ENCODE assay signal across 27 mouse cellular contexts in genomic region chr13:58204202-58204601, GRCm38 (mm10).
"Had no signal": no experiment of that assay in that cellular context is flagged by ENCODE, and none has a peak within 500 bp of the region (broad histone marks: within the 10 kb centered on the region; RNA-seq: fewer than 3 reads in every experiment).

No protein-coding gene starts in this region.

- H3K27ac ChIP-seq: limb, embryonic 10.5 days; limb, embryonic 12.5 days; limb, embryonic 13.5 days; limb, embryonic 15.5 days; liver, embryonic 12.5 days; liver, embryonic 13.5 days; liver, embryonic 14.5 days; liver, embryonic 15.5 days; lung, embryonic 15.5 days; macrophage; midbrain, embryonic 10.5 days; midbrain, embryonic 12.5 days; midbrain, embryonic 13.5 days; midbrain, embryonic 15.5 days; neural tube, embryonic 12.5 days had no signal

- H3K27me3 ChIP-seq: limb, embryonic 12.5 days; limb, embryonic 13.5 days; limb, embryonic 15.5 days; liver, embryonic 12.5 days; liver, embryonic 13.5 days; liver, embryonic 15.5 days; lung, embryonic 15.5 days; megakaryocyte, embryonic 14.5 days; midbrain, embryonic 12.5 days; midbrain, embryonic 13.5 days; midbrain, embryonic 15.5 days; neural tube, embryonic 12.5 days had no signal

- H3K36me3 ChIP-seq: limb, embryonic 13.5 days; limb, embryonic 15.5 days; liver, embryonic 12.5 days; liver, embryonic 13.5 days; liver, embryonic 15.5 days; lung, embryonic 15.5 days; midbrain, embryonic 12.5 days; midbrain, embryonic 13.5 days; midbrain, embryonic 15.5 days; neural tube, embryonic 12.5 days had no signal

- H3K4me3 ChIP-seq: limb, embryonic 10.5 days; limb, embryonic 12.5 days; limb, embryonic 13.5 days; limb, embryonic 15.5 days; liver, embryonic 12.5 days; liver, embryonic 13.5 days; liver, embryonic 15.5 days; lung, embryonic 15.5 days; megakaryocyte, embryonic 14.5 days; midbrain, embryonic 10.5 days; midbrain, embryonic 12.5 days; midbrain, embryonic 13.5 days; midbrain, embryonic 15.5 days; myocyte; neural tube, embryonic 12.5 days had no signal

- H3K9me3 ChIP-seq: limb, embryonic 10.5 days; limb, embryonic 12.5 days; limb, embryonic 13.5 days; limb, embryonic 15.5 days; liver, embryonic 12.5 days; liver, embryonic 13.5 days; liver, embryonic 15.5 days; lung, embryonic 15.5 days; megakaryocyte, embryonic 14.5 days; midbrain, embryonic 10.5 days; midbrain, embryonic 12.5 days; midbrain, embryonic 13.5 days; midbrain, embryonic 15.5 days; neural tube, embryonic 12.5 days had no signal

- H3K9ac ChIP-seq: limb, embryonic 12.5 days; limb, embryonic 13.5 days; limb, embryonic 15.5 days; liver, embryonic 12.5 days; liver, embryonic 13.5 days; liver, embryonic 14.5 days; liver, embryonic 15.5 days; liver, postnatal 0 days; lung, embryonic 14.5 days; lung, embryonic 15.5 days; midbrain, embryonic 12.5 days; midbrain, embryonic 13.5 days; midbrain, embryonic 15.5 days; neural tube, embryonic 12.5 days had no signal

- DNase-seq: left cerebral cortex, postnatal 4 days; liver; liver, embryonic 13.5 days; liver, postnatal 0 days; lung, adult 18-20 months; lung, adult 2 months; lung, embryonic 14.5 days; lung, postnatal 10 days; lung, postnatal 36 days; lung, postnatal 4 days; midbrain, embryonic 14.5 days had no signal

- H3K4me1 ChIP-seq: limb, embryonic 10.5 days; limb, embryonic 12.5 days; lung, embryonic 15.5 days; midbrain, embryonic 10.5 days; midbrain, embryonic 15.5 days; neural tube, embryonic 12.5 days had no signal
